Comparison of ENCODE assay signal across 36 mouse cellular contexts in genomic region chr6:55704061-55704758, GRCm38 (mm10). TPM values are rescaled to one million over a fixed set of nuclear protein-coding genes. Genes with fewer than 3 reads are reported as not detected.
DNase-seq lines count a peak whose midpoint lies in the region; ATAC-seq lines count a peak whose summit lies in the region.
"Had no signal": no experiment of that assay in that cellular context is flagged by ENCODE, and none has a peak within 500 bp of the region (broad histone marks: within the 10 kb centered on the region; RNA-seq: fewer than 3 reads in every experiment).

No protein-coding gene starts in this region.

- H3K27me3 ChIP-seq in forebrain, embryonic 11.5 days (ENCODE audit: control insufficient read depth, insufficient read depth, low read length): no peaks in the 10 kb centered on the region
- no peaks in the 10 kb centered on the region for H3K27me3 ChIP-seq in forebrain, embryonic 10.5 days (ENCODE audit: poor library complexity, severe bottlenecking)
- no peaks in the 10 kb centered on the region for H3K27me3 ChIP-seq in midbrain, embryonic 11.5 days (ENCODE audit: control insufficient read depth, insufficient read depth, low read length)
- H3K27me3 ChIP-seq in midbrain, embryonic 13.5 days: no peaks in the 10 kb centered on the region
- H3K27me3 ChIP-seq in forebrain, embryonic 13.5 days: no peaks in the 10 kb centered on the region
- no peaks in the 10 kb centered on the region for H3K27me3 ChIP-seq in hindbrain, embryonic 16.5 days (replicated peaks; ENCODE audit: control insufficient read depth, insufficient read depth, low read length)
- H3K27me3 ChIP-seq: embryonic facial prominence, embryonic 13.5 days; kidney, embryonic 15.5 days; limb, embryonic 13.5 days; lung, embryonic 15.5 days; midbrain, embryonic 12.5 days had no signal

- ATAC-seq in forebrain, embryonic 11.5 days (replicated peaks; ENCODE audit: low FRiP score): no peak
- no peak for ATAC-seq in midbrain, embryonic 11.5 days (ENCODE audit: low FRiP score)
- ATAC-seq in midbrain, embryonic 13.5 days: no peak
- ATAC-seq in forebrain, embryonic 13.5 days: 0 out of 2 replicates have a peak, but pooled peaks have one; percentile 42
- peak; percentile 73 for ATAC-seq in hindbrain, embryonic 16.5 days
- ATAC-seq: Patski had no signal

- no peaks in the 10 kb centered on the region for H3K9me3 ChIP-seq in forebrain, embryonic 11.5 days (ENCODE audit: control insufficient read depth, low read length)
- no peaks in the 10 kb centered on the region for H3K9me3 ChIP-seq in forebrain, embryonic 10.5 days
- no peaks in the 10 kb centered on the region for H3K9me3 ChIP-seq in midbrain, embryonic 11.5 days (ENCODE audit: control insufficient read depth, low read length)
- no peaks in the 10 kb centered on the region for H3K9me3 ChIP-seq in midbrain, embryonic 13.5 days
- no peaks in the 10 kb centered on the region for H3K9me3 ChIP-seq in forebrain, embryonic 13.5 days (replicated peaks)
- H3K9me3 ChIP-seq in hindbrain, embryonic 16.5 days (ENCODE audit: control insufficient read depth, low read length): no peaks in the 10 kb centered on the region
- H3K9me3 ChIP-seq: embryonic facial prominence, embryonic 13.5 days; kidney, embryonic 15.5 days; limb, embryonic 13.5 days; lung, embryonic 15.5 days; midbrain, embryonic 12.5 days had no signal

- H3K4me3 ChIP-seq in forebrain, embryonic 11.5 days (ENCODE audit: low read depth, low read length): no peak overlapping the region
- H3K4me3 ChIP-seq in forebrain, embryonic 10.5 days: no peak overlapping the region
- H3K4me3 ChIP-seq in midbrain, embryonic 11.5 days (ENCODE audit: low read depth, low read length): no peak overlapping the region
- H3K4me3 ChIP-seq in midbrain, embryonic 13.5 days (replicated peaks): no peak overlapping the region
- no peak overlapping the region for H3K4me3 ChIP-seq in forebrain, embryonic 13.5 days
- no peak overlapping the region for H3K4me3 ChIP-seq in hindbrain, embryonic 16.5 days (ENCODE audit: low read length)
- H3K4me3 ChIP-seq: embryonic facial prominence, embryonic 13.5 days; kidney, embryonic 15.5 days; left cerebral cortex, adult 2 months; limb, embryonic 13.5 days; lung, embryonic 15.5 days; midbrain, embryonic 12.5 days had no signal

- H3K9ac ChIP-seq in forebrain, embryonic 11.5 days (ENCODE audit: low read length): no peak overlapping the region
- H3K9ac ChIP-seq in midbrain, embryonic 11.5 days (ENCODE audit: low read length): no peak overlapping the region
- H3K9ac ChIP-seq in midbrain, embryonic 13.5 days (replicated peaks): no peak overlapping the region
- H3K9ac ChIP-seq in forebrain, embryonic 13.5 days: no peak overlapping the region
- no peak overlapping the region for H3K9ac ChIP-seq in hindbrain, embryonic 16.5 days (ENCODE audit: low read depth, low read length)
- H3K9ac ChIP-seq: embryonic facial prominence, embryonic 13.5 days; kidney, embryonic 15.5 days; limb, embryonic 13.5 days; lung, embryonic 15.5 days; midbrain, embryonic 12.5 days had no signal

- H3K4me2 ChIP-seq in forebrain, embryonic 11.5 days (ENCODE audit: low read depth, low read length, severe bottlenecking): no peak overlapping the region
- H3K4me2 ChIP-seq in midbrain, embryonic 11.5 days: no peak overlapping the region
- no peak overlapping the region for H3K4me2 ChIP-seq in midbrain, embryonic 13.5 days (replicated peaks)
- no peak overlapping the region for H3K4me2 ChIP-seq in forebrain, embryonic 13.5 days
- no peak overlapping the region; the same call in 1 of the 2 replicates for H3K4me2 ChIP-seq in hindbrain, embryonic 16.5 days (ENCODE audit: low read length)
- H3K4me2 ChIP-seq: embryonic facial prominence, embryonic 13.5 days; heart, embryonic 11.5 days; kidney, embryonic 15.5 days; limb, embryonic 13.5 days; liver, embryonic 11.5 days; lung, embryonic 15.5 days; midbrain, embryonic 12.5 days had no signal

- WGBS in forebrain, embryonic 11.5 days: 67% methylated on average over 8 of the region's 8 CpGs
- 89% methylated on average over 8 of the region's 8 CpGs for WGBS in forebrain, embryonic 10.5 days
- WGBS in midbrain, embryonic 11.5 days: 90% methylated on average over 8 of the region's 8 CpGs
- WGBS in midbrain, embryonic 13.5 days: 87% methylated on average over 8 of the region's 8 CpGs
- WGBS in forebrain, embryonic 13.5 days: 44% methylated on average over 8 of the region's 8 CpGs
- WGBS in hindbrain, embryonic 16.5 days: 55% methylated on average over 8 of the region's 8 CpGs

- no peaks in the 10 kb centered on the region for H3K36me3 ChIP-seq in forebrain, embryonic 11.5 days (ENCODE audit: control insufficient read depth, insufficient read depth, low read length)
- no peaks in the 10 kb centered on the region for H3K36me3 ChIP-seq in forebrain, embryonic 10.5 days (replicated peaks)
- H3K36me3 ChIP-seq in midbrain, embryonic 11.5 days (ENCODE audit: control insufficient read depth, insufficient read depth, low read length): no peaks in the 10 kb centered on the region
- H3K36me3 ChIP-seq in midbrain, embryonic 13.5 days: no peaks in the 10 kb centered on the region
- H3K36me3 ChIP-seq in forebrain, embryonic 13.5 days (ENCODE audit: poor library complexity, severe bottlenecking): no peaks in the 10 kb centered on the region
- no peaks in the 10 kb centered on the region for H3K36me3 ChIP-seq in hindbrain, embryonic 16.5 days (ENCODE audit: control insufficient read depth, insufficient read depth, low read length)
- H3K36me3 ChIP-seq: embryonic facial prominence, embryonic 13.5 days; kidney, embryonic 15.5 days; limb, embryonic 13.5 days; lung, embryonic 15.5 days; midbrain, embryonic 12.5 days had no signal

- H3K27ac ChIP-seq in forebrain, embryonic 11.5 days (ENCODE audit: low read depth, low read length): 0 out of 2 replicates have a peak overlapping the region, but pooled peaks have one; percentile 31
- H3K27ac ChIP-seq in forebrain, embryonic 10.5 days: no peak overlapping the region
- no peak overlapping the region for H3K27ac ChIP-seq in midbrain, embryonic 11.5 days (ENCODE audit: low read depth, low read length)
- H3K27ac ChIP-seq in midbrain, embryonic 13.5 days: no peak overlapping the region
- peak overlapping the region; percentile 62 for H3K27ac ChIP-seq in forebrain, embryonic 13.5 days
- no peak overlapping the region; the same call in 1 of the 2 replicates for H3K27ac ChIP-seq in hindbrain, embryonic 16.5 days (ENCODE audit: low read depth, low read length)
- H3K27ac ChIP-seq: embryonic facial prominence, embryonic 13.5 days; kidney, embryonic 15.5 days; left cerebral cortex, adult 2 months; limb, embryonic 13.5 days; lung, embryonic 15.5 days; midbrain, embryonic 12.5 days; stomach, postnatal 0 days had no signal

- DNase-seq in forebrain, embryonic 11.5 days (ENCODE audit: low spot score): no peak
- DNase-seq in forebrain, embryonic 10.5 days (ENCODE audit: extremely low spot score, low spot score): no peak
- peak; percentile 70 for DNase-seq in midbrain, embryonic 11.5 days (ENCODE audit: low spot score, missing footprints)
- no peak for DNase-seq in left cerebral cortex, adult 11 months (ENCODE audit: low spot score)
- DNase-seq in left cerebral cortex, adult 9 months (ENCODE audit: low spot score in 2 of 2): no peak
- DNase-seq: adrenal gland, postnatal 10 days; cerebellum, adult 11 months; cerebellum, adult 9-11 months; embryo, embryonic 11 days; gastrocnemius, postnatal 25 days; heart, adult 18-20 months; heart, postnatal 4 days; kidney, adult 18-20 months; kidney, postnatal 25 days; lung, postnatal 36 days; right cerebral cortex, postnatal 4 days; thymus, adult 18-20 months; thymus, postnatal 25 days had no signal

- peaks cover 2% of the 10 kb centered on the region; the same call in 1 of the 2 replicates for H3K4me1 ChIP-seq in forebrain, embryonic 11.5 days (replicated peaks; ENCODE audit: control insufficient read depth, insufficient read depth, low read length)
- H3K4me1 ChIP-seq in forebrain, embryonic 10.5 days: peaks cover 32% of the 10 kb centered on the region
- H3K4me1 ChIP-seq in midbrain, embryonic 11.5 days (ENCODE audit: control insufficient read depth, insufficient read depth, low read length): no peaks in the 10 kb centered on the region
- no peaks in the 10 kb centered on the region for H3K4me1 ChIP-seq in midbrain, embryonic 13.5 days (replicated peaks)
- peaks cover 24% of the 10 kb centered on the region for H3K4me1 ChIP-seq in forebrain, embryonic 13.5 days
- no peaks in the 10 kb centered on the region for H3K4me1 ChIP-seq in hindbrain, embryonic 16.5 days (ENCODE audit: control insufficient read depth, insufficient read depth, low read depth, low read length)
- H3K4me1 ChIP-seq: embryonic facial prominence, embryonic 13.5 days; kidney, embryonic 15.5 days; limb, embryonic 13.5 days; lung, embryonic 15.5 days had no signal

RNA-seq across cellular contexts. Expression of gene Neurod6, which starts 23.1 kb away (rescaled TPM):
- 7.6 and 7.8 TPM in 2 replicates for polyA plus RNA-seq in forebrain, embryonic 11.5 days (2014; fragmentation: Nextera tagmentation; extraction: Ambion mirVana)
- 0.21 TPM in 1 of 2 replicates, not detected in the other for polyA plus RNA-seq in forebrain, embryonic 10.5 days (2016; fragmentation: Nextera tagmentation; extraction: Ambion mirVana)
- 0.31 TPM in 1 of 2 replicates, not detected in the other for polyA plus RNA-seq in midbrain, embryonic 11.5 days (2014; fragmentation: Nextera tagmentation; extraction: Ambion mirVana)
- polyA plus RNA-seq in midbrain, embryonic 13.5 days (2015; fragmentation: Nextera tagmentation; extraction: Ambion mirVana): 23.1 and 28.7 TPM in 2 replicates
- 173 and 314 TPM in 2 replicates for polyA plus RNA-seq in forebrain, embryonic 13.5 days (2015; fragmentation: Nextera tagmentation; extraction: Ambion mirVana)
- 33.5 and 39.9 TPM in 2 replicates for polyA plus RNA-seq in hindbrain, embryonic 16.5 days (2015; fragmentation: Nextera tagmentation; extraction: Ambion mirVana)
- polyA plus RNA-seq: C2C12; heart, embryonic 16.5 days; intestine, embryonic 14.5 days; kidney, embryonic 15.5 days; limb, embryonic 13.5 days; liver, embryonic 16.5 days; Patski; spleen, adult 2 months had no signal

Comparison
In these comparisons a context has a peak if more than half of its experiments do, and no peak if none do; other contexts are left out.
1. ATAC-seq: peak in forebrain, embryonic 13.5 days (single experiment) and hindbrain, embryonic 16.5 days (single experiment); none in forebrain, embryonic 11.5 days (single experiment), midbrain, embryonic 11.5 days (single experiment) and midbrain, embryonic 13.5 days (single experiment).
2. H3K27ac ChIP-seq: peak in forebrain, embryonic 11.5 days (single experiment) and forebrain, embryonic 13.5 days (single experiment); none in forebrain, embryonic 10.5 days (single experiment), midbrain, embryonic 11.5 days (single experiment), midbrain, embryonic 13.5 days (single experiment) and hindbrain, embryonic 16.5 days (single experiment).